Mouse (Mus musculus): ENCODE results near the gene Tsc1.

Tsc1 gene

GRCm38 (mm10) chr2:28653351-28653750 lies 12.3 kb downstream of the Tsc1 start:
- no peak for DNase-seq

- peak in 1 of 2 experiments; percentile 22 for DNase-seq
Measured at GRCm38 (mm10) chr2:28654295-28654694, 13.3 kb downstream of the Tsc1 start.

- no peak for DNase-seq
Measured at GRCm38 (mm10) chr2:28656216-28656615, 15.2 kb downstream of the Tsc1 start.

GRCm38 (mm10) chr2:28662891-28663290 lies 21.9 kb downstream of the Tsc1 start:
- DNase-seq: no peak

- DNase-seq: no peak
Measured at GRCm38 (mm10) chr2:28665818-28666217, 24.8 kb downstream of the Tsc1 start.

- no peak for DNase-seq
Measured at GRCm38 (mm10) chr2:28671438-28671837, 30.4 kb downstream of the Tsc1 start.

- DNase-seq: no peak
Measured at GRCm38 (mm10) chr2:28676005-28676404, 35.0 kb downstream of the Tsc1 start.

GRCm38 (mm10) chr2:28680710-28681109 lies 39.7 kb downstream of the Tsc1 start:
- DNase-seq: peak in 1 of 2 experiments; percentile 31

GRCm38 (mm10) chr2:28681718-28682117 lies 40.7 kb downstream of the Tsc1 start:
- no peak for DNase-seq

- no peak for DNase-seq
Measured at GRCm38 (mm10) chr2:28685895-28686294, 44.9 kb downstream of the Tsc1 start.

GRCm38 (mm10) chr2:28688431-28688830 lies 47.4 kb downstream of the Tsc1 start:
- DNase-seq: peak in 1 of 2 experiments; percentile 36

- no peak for DNase-seq
Measured at GRCm38 (mm10) chr2:28692692-28693091, 51.7 kb downstream of the Tsc1 start.

- DNase-seq: peak in 1 of 2 experiments; percentile 26
Measured at GRCm38 (mm10) chr2:28698566-28698965, 57.5 kb downstream of the Tsc1 start.

GRCm38 (mm10) chr2:28699361-28700335 lies 58.6 kb downstream of the Tsc1 start, which contains the start of the genes Spaca9 and Ak8:
Spaca9 (minus strand) TSS chr2:28699727.
Ak8 (plus strand) TSS chr2:28700164.
- peak; percentile 63 to 70 for DNase-seq

GRCm38 (mm10) chr2:28701646-28702262 lies 60.7 kb downstream of the Tsc1 start:
- no peak for DNase-seq

- no peak for DNase-seq
Measured at GRCm38 (mm10) chr2:28706106-28706636, 65.1 kb downstream of the Tsc1 start.

GRCm38 (mm10) chr2:28706787-28707186 lies 65.8 kb downstream of the Tsc1 start:
- DNase-seq: no peak

- DNase-seq: no peak
Measured at GRCm38 (mm10) chr2:28713036-28713435, 72.0 kb downstream of the Tsc1 start.

- no peak for DNase-seq
Measured at GRCm38 (mm10) chr2:28722419-28722818, 81.4 kb downstream of the Tsc1 start.

GRCm38 (mm10) chr2:28723912-28724311 lies 82.9 kb downstream of the Tsc1 start:
- DNase-seq: no peak

GRCm38 (mm10) chr2:28727786-28728404 lies 86.9 kb downstream of the Tsc1 start:
- no peak for DNase-seq

GRCm38 (mm10) chr2:28730676-28731075 lies 89.6 kb downstream of the Tsc1 start:
- DNase-seq: no peak

GRCm38 (mm10) chr2:28737112-28737511 lies 96.1 kb downstream of the Tsc1 start:
- no peak for DNase-seq

Measured in spleen, adult 18-20 months (tissue).